Mouse (Mus musculus): ENCODE data around the gene Fbxl17. TPM values are rescaled to one million over a fixed set of nuclear protein-coding genes. Genes with fewer than 3 reads are reported as not detected.

Gene Fbxl17
- polyA plus RNA-seq, 1 experiment = 4.1 TPM

DNA sequence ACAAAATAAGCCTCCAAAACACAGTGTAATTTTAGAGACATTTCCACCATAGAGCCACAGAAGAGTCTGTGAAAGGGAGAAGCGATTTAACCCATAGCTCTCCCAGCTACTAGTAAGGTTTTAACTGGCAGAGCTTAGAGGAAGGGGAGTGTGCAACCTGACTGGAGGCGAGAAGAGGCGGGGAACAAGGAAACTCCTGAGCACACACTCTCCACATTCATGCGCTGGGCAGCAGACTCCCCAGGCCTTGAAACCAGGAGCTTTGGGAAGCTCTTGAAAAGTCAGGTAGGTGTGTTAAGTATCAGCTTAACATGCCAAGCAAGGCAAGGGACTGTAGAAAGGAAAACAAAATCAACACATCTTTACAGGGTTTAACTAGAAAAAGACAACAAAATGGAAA is 276.1 kb downstream of the Fbxl17 start:
- Histone ChIP-seq H3K27me3 (ENCODE audit: control insufficient read depth, insufficient read depth, low read length) (no peaks in the 10 kb centered on the region), H3K36me3 (ENCODE audit: control insufficient read depth, insufficient read depth, low read length) (no peaks in the 10 kb centered on the region), H3K4me1 (ENCODE audit: control insufficient read depth, insufficient read depth, low read length) (no peaks in the 10 kb centered on the region; the same call in 1 of the 2 replicates), H3K4me3 (ENCODE audit: control insufficient read depth, low read depth, low read length) (no peak overlapping the region), H3K27ac (ENCODE audit: control insufficient read depth, insufficient read depth, low read depth, low read length) (no peak overlapping the region)
- TF ChIP-seq CTCF (IDR thresholded peaks at IDR 0.05; ENCODE audit: control insufficient read depth, insufficient read depth, insufficient replicate concordance, low read depth, low read length) = no peak
- no peak for TF ChIP-seq POLR2A (IDR thresholded peaks at IDR 0.05; ENCODE audit: control insufficient read depth, low read depth, low read length)

DNA sequence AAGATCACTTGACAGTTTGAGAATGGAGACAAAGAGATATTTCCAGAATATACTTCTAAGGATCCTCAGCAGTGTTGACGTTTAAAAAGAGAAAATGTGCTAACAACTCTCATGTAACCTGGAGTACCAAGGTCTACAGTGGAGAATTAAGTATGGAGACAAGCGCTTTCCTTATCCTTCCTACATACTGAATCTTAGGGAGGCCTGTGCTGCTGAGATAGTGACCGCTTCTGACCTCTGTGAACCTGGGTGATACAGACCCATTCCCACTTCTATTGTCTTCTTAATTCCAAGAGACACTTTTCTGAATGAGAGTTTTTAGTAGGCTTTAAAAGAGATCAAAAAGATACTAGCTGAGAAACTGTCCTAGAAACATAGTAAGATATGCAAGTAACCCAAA is 278.2 kb downstream of the Fbxl17 start:
- Histone ChIP-seq H3K27ac (ENCODE audit: control insufficient read depth, insufficient read depth, low read depth, low read length) (no peak overlapping the region), H3K27me3 (ENCODE audit: control insufficient read depth, insufficient read depth, low read length) (no peaks in the 10 kb centered on the region), H3K36me3 (ENCODE audit: control insufficient read depth, insufficient read depth, low read length) (no peaks in the 10 kb centered on the region), H3K4me1 (ENCODE audit: control insufficient read depth, insufficient read depth, low read length) (no peaks in the 10 kb centered on the region; the same call in 1 of the 2 replicates), H3K4me3 (ENCODE audit: control insufficient read depth, low read depth, low read length) (no peak overlapping the region)
- no peak for TF ChIP-seq CTCF (IDR thresholded peaks at IDR 0.05; ENCODE audit: control insufficient read depth, insufficient read depth, insufficient replicate concordance, low read depth, low read length)
- TF ChIP-seq POLR2A (IDR thresholded peaks at IDR 0.05; ENCODE audit: control insufficient read depth, low read depth, low read length) = no peak

DNA sequence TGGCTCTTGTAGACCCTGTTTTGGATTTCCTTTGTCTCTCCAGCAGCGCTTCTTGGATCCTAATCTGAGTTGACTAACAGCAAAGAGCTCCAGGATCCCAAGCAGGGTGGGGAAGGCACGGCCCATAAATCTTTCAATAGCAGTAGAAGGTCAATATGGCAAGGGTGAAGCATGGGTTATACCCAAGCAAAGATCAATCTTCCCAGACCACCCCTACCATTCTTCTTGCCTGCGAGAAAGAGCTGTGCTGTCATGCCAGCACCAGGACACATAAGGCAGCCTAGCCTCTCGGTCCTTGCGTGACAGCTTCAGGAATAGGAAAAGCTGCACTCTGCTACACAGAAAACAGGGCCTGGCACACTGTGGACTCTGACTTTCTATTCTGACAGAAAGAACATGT is 279.0 kb downstream of the Fbxl17 start:
- no peak for TF ChIP-seq CTCF (IDR thresholded peaks at IDR 0.05; ENCODE audit: control insufficient read depth, insufficient read depth, insufficient replicate concordance, low read depth, low read length)
- TF ChIP-seq POLR2A (IDR thresholded peaks at IDR 0.05; ENCODE audit: control insufficient read depth, low read depth, low read length) = no peak
- Histone ChIP-seq H3K4me1 (ENCODE audit: control insufficient read depth, insufficient read depth, low read length) (no peaks in the 10 kb centered on the region; the same call in 1 of the 2 replicates), H3K36me3 (ENCODE audit: control insufficient read depth, insufficient read depth, low read length) (no peaks in the 10 kb centered on the region), H3K4me3 (ENCODE audit: control insufficient read depth, low read depth, low read length) (no peak overlapping the region), H3K27me3 (ENCODE audit: control insufficient read depth, insufficient read depth, low read length) (no peaks in the 10 kb centered on the region), H3K27ac (ENCODE audit: control insufficient read depth, insufficient read depth, low read depth, low read length) (no peak overlapping the region)

DNA sequence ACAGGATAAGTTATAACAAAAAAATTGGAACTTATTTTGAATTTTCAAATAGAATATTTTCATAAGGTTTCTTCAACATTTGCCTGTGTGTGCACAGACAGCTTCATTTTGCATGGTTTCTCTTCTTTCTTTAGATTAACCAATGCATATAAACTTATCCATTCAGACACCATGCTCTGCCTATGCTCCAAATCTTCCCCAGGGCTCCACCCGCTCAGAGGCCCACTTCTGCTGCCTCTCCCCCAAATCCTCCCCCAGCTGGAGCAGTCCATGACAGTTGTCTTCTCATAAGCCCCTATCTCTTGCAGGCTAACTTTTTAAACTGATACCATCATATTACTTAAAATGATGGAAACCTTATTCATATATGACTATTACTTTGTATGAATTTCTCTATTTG is 282.8 kb downstream of the Fbxl17 start:
- H3K36me3 ChIP-seq (ENCODE audit: control insufficient read depth, insufficient read depth, low read length) = no peaks in the 10 kb centered on the region
- no peaks in the 10 kb centered on the region; the same call in 1 of the 2 replicates for H3K4me1 ChIP-seq (ENCODE audit: control insufficient read depth, insufficient read depth, low read length)
- no peaks in the 10 kb centered on the region for H3K27me3 ChIP-seq (ENCODE audit: control insufficient read depth, insufficient read depth, low read length)
- H3K4me3 ChIP-seq (ENCODE audit: control insufficient read depth, low read depth, low read length) = no peak overlapping the region
- no peak overlapping the region for H3K27ac ChIP-seq (ENCODE audit: control insufficient read depth, insufficient read depth, low read depth, low read length)
- TF ChIP-seq POLR2A (IDR thresholded peaks at IDR 0.05; ENCODE audit: control insufficient read depth, low read depth, low read length) (no peak), CTCF (IDR thresholded peaks at IDR 0.05; ENCODE audit: control insufficient read depth, insufficient read depth, insufficient replicate concordance, low read depth, low read length) (no peak)

DNA sequence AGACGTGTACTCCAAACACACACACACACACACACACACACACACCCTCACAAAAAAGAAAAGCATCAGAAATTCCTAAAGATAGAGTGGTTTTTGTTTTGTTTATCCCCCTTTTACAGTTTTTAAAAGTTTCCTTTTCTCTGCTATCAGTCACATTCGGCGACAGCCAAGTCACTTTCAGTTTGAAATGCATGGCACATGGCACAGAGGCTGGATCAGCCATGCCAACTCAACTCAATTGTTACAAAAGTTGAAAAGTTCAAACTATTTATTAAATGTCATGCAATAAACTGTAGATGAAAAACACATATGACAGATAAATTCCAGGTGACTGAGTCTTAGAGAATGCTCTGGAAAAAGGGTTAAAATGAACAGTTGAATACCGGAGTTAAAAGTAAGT is 287.8 kb downstream of the Fbxl17 start:
- no peaks in the 10 kb centered on the region for H3K36me3 ChIP-seq (ENCODE audit: control insufficient read depth, insufficient read depth, low read length)
- TF ChIP-seq POLR2A (IDR thresholded peaks at IDR 0.05; ENCODE audit: control insufficient read depth, low read depth, low read length) = no peak
- TF ChIP-seq CTCF (IDR thresholded peaks at IDR 0.05; ENCODE audit: control insufficient read depth, insufficient read depth, insufficient replicate concordance, low read depth, low read length) = no peak
- H3K4me1 ChIP-seq (ENCODE audit: control insufficient read depth, insufficient read depth, low read length) = no peaks in the 10 kb centered on the region
- no peaks in the 10 kb centered on the region for H3K27me3 ChIP-seq (ENCODE audit: control insufficient read depth, insufficient read depth, low read length)
- H3K4me3 ChIP-seq (ENCODE audit: control insufficient read depth, low read depth, low read length) = no peak overlapping the region
- H3K27ac ChIP-seq (ENCODE audit: control insufficient read depth, insufficient read depth, low read depth, low read length) = no peak overlapping the region

DNA sequence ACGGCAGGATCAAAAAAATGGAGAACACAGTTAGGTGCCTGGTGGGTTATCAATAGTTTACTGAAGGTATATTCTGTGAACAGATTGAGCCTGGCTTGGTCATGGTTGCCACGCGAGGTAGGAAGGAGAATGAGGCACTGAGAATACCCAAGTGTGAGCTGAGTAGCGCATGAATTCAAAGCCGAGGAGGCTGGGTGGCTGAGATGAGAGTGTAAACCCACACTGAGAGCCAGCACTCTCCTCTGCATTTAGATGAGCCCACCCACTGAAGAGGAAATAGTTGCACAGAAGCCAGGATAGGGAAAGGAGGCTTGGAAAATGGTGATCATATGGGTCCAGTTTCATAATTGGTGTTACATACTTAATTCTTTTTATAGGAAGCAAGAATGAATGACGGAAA is 290.7 kb downstream of the Fbxl17 start:
- TF ChIP-seq POLR2A (IDR thresholded peaks at IDR 0.05; ENCODE audit: control insufficient read depth, low read depth, low read length) = no peak
- TF ChIP-seq CTCF (IDR thresholded peaks at IDR 0.05; ENCODE audit: control insufficient read depth, insufficient read depth, insufficient replicate concordance, low read depth, low read length) = no peak
- Histone ChIP-seq H3K4me3 (ENCODE audit: control insufficient read depth, low read depth, low read length) (no peak overlapping the region), H3K4me1 (ENCODE audit: control insufficient read depth, insufficient read depth, low read length) (no peaks in the 10 kb centered on the region), H3K27ac (ENCODE audit: control insufficient read depth, insufficient read depth, low read depth, low read length) (no peak overlapping the region), H3K27me3 (ENCODE audit: control insufficient read depth, insufficient read depth, low read length) (no peaks in the 10 kb centered on the region), H3K36me3 (ENCODE audit: control insufficient read depth, insufficient read depth, low read length) (no peaks in the 10 kb centered on the region)

DNA sequence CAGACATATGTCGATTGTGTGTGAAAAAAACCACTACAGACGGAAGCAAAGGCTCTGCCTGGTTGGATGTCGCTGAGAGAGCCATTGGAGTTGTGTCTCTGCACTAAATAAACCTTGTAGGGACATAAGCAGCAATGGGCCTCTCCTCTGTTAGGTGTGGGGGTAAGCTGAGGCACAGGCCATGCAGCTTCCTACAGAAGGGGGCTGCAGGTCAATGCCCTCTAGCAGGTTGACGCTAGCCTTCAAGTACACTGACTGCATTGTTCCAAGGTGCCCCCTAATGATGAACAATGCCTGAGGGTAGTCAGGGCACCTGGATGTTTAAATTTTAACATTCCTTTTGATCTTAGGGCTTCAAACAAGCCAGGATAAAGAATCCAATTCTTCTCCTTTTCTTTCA is 291.5 kb downstream of the Fbxl17 start:
- no peak for TF ChIP-seq CTCF (IDR thresholded peaks at IDR 0.05; ENCODE audit: control insufficient read depth, insufficient read depth, insufficient replicate concordance, low read depth, low read length)
- no peak for TF ChIP-seq POLR2A (IDR thresholded peaks at IDR 0.05; ENCODE audit: control insufficient read depth, low read depth, low read length)
- H3K4me1 ChIP-seq (ENCODE audit: control insufficient read depth, insufficient read depth, low read length) = no peaks in the 10 kb centered on the region
- no peaks in the 10 kb centered on the region for H3K27me3 ChIP-seq (ENCODE audit: control insufficient read depth, insufficient read depth, low read length)
- H3K27ac ChIP-seq (ENCODE audit: control insufficient read depth, insufficient read depth, low read depth, low read length) = no peak overlapping the region
- no peak overlapping the region for H3K4me3 ChIP-seq (ENCODE audit: control insufficient read depth, low read depth, low read length)
- H3K36me3 ChIP-seq (ENCODE audit: control insufficient read depth, insufficient read depth, low read length) = no peaks in the 10 kb centered on the region

DNA sequence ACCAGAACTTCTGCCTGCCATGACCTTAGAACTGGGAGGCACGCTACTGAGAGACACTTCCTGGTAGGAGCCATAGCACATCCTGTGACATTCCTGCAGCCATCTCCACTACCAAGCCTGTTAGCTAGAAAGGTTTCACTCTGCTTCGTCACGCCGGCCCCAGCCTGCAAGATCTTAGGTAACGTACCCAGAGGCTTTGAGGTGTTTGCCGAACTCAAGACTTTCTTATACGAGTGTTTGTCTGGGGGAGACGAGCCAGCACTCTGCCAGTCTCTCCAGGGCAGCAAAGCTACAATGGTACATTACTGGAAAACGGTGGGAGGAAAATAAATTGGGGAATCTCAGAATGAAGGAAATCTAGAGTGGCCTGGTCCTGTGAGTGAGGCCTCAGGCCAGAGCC is 292.1 kb downstream of the Fbxl17 start:
- Histone ChIP-seq H3K27ac (ENCODE audit: control insufficient read depth, insufficient read depth, low read depth, low read length) (no peak overlapping the region), H3K4me1 (ENCODE audit: control insufficient read depth, insufficient read depth, low read length) (no peaks in the 10 kb centered on the region), H3K4me3 (ENCODE audit: control insufficient read depth, low read depth, low read length) (no peak overlapping the region), H3K27me3 (ENCODE audit: control insufficient read depth, insufficient read depth, low read length) (no peaks in the 10 kb centered on the region), H3K36me3 (ENCODE audit: control insufficient read depth, insufficient read depth, low read length) (no peaks in the 10 kb centered on the region)
- TF ChIP-seq CTCF (IDR thresholded peaks at IDR 0.05; ENCODE audit: control insufficient read depth, insufficient read depth, insufficient replicate concordance, low read depth, low read length) (no peak), POLR2A (IDR thresholded peaks at IDR 0.05; ENCODE audit: control insufficient read depth, low read depth, low read length) (no peak)
